Mouse (Mus musculus) frontal cortex, adult 2 months (tissue): Measurements from ENCODE around the gene Spg7. TPM values are rescaled to one million over a fixed set of nuclear protein-coding genes. Genes with fewer than 3 reads are reported as not detected.
"Not testable (repeated sequence)": the region's sequence is repeated elsewhere in the genome, so short reads cannot be mapped to it uniquely, and the experiment has no call there.

Source experiments
- DNase-seq, 2 experiments: peaks; one replicate each; pipeline ENCODE4 v3.0.0; 2022; ENCODE audit warnings: low spot score in 1 of 2; ENCODE audit errors: extremely low spot score in 1 of 2
- polyA plus RNA-seq: library from polyadenylated mRNA; depleted of rRNA; stranded (reverse); fragments of >200 nt; gene quantifications from 2 replicates; pipeline ENCODE4 v1.2.3, GENCODE M21; 2012; rRNA removed

Spg7 gene
- polyA plus RNA-seq, result 90.1 and 103 TPM in 2 replicates

DNA sequence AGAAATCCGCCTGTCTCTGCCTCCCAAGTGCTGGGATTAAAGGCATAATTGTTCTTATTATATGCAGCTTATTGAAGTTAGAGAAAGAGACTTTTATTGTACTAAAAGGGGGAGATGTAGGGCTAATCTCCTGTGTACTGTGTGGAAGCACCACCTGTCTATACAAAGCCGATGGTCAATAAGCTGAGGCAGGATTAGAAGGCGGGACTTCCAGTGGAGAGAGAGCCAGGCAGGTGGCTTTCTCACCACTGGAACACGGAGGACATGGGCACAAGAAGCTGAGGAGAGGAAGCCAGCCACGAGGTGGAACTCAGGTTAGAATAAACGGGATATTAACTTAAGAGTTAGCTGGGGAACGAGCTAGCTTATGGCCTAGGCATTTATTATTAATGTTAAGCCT is at the start of gene Spg7:
Spg7 (plus strand) TSS at position 222 of the 400 bp plus-strand sequence.
- DNase-seq, result no peak

DNA sequence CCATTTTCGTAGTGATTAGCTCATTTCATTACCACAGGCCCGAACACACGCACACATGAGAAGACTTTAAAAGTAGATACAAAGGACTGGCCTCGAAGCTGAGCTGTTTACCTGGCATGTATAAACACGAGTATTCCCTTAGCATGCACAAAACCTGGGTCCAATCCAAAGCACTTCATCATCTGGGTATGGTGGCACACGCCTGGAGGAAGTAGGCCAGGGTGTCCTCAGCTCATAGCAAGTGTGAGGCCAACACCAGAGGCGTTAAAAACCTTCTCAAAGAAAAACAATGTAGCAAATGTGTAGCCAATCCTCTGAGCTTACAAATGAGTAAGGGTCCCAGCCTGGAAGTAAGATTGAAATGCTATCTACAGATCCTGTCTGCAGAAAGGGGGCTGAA is 48.3 kb upstream of the Spg7 start:
- DNase-seq, result peak in 1 of 2 experiments; percentile 21

DNA sequence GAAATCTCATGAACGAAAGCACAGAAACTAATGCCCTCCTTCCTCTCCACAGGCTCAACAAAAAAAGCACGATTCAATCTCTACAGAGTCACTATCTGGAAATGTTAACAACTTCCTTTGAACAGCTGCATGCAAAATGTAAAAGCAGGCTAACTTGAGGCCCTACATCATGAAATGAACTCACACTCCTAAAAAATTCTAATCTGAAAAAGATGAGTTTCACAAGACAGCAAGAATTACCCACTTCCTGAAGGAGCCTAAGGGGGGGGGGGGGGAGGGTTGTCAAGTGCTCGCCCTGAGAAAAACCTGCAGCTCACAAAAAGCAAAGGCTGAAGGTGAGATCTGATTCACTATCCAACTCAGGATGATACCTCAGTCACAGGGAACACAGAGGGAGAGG is 47.7 kb upstream of the Spg7 start:
- no peak for DNase-seq

DNA sequence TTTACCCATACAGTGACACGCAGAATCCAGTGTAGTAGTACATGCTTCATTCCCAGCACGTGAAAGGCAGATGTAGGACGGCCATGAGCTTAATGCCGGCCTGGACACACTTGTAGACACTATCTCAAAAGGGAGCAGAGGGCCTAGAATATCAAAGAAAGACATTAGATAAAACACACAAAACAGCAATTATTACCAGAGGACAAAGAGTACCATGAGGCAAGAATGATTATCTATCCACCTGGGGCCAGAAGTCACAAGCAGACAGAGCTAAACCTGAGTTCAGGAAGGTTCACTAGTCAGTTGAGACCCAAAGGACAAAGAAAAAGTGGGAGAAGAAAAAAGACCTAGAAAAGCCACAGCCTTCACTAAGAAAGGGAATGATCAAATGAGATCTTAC is 45.6 kb upstream of the Spg7 start:
- DNase-seq, result no peak

DNA sequence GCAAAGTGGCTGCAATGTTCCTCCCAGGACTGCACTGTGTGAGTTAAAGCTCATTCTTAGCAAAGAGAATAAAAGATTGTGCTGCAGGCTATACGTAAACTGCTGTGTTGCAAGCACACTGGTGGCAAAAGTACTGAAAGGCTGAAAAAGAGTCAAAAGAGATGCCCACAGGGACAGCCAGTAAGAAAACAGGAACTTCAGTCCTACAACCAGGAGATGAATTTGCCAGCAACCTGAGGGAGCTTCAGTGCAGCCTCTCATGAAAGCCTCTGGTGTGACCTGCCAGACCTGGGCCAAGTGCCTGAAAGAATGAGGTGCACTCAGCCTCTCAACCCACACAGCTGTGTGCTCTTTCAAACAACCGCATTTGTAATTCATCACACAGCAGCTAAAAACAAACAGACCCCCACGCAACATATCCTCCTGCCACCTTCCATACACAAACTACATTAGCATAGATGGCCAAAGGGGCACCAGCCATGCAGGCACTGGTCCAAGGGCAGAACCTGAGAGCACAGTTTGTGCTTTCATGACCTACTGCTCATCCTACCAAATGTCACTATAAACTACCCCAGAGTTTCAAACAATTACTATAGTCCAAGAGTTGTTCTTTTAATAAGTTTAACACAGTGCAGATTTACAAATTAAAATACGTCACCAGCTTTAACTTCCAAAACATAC is 44.1 kb upstream of the Spg7 start:
- DNase-seq, result no peak

DNA sequence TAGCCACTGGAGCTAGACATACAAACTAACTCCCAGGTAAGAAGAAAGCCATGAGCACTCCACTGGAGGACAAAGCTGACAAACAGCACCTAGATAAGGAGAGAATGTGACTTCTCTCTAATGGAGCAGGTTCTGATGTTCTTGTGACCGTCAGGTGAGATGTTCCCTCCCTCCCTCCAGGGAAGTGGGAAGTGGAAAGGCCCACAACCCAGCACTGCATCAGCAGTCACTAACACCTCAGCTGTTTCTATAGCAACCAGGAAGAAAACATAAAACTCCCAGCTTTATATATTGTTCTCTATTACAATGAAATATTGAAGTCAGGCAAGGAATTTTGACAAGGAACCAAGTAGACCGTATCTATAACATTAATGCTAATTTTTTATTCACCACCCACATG is 42.7 kb upstream of the Spg7 start:
- DNase-seq, result no peak

DNA sequence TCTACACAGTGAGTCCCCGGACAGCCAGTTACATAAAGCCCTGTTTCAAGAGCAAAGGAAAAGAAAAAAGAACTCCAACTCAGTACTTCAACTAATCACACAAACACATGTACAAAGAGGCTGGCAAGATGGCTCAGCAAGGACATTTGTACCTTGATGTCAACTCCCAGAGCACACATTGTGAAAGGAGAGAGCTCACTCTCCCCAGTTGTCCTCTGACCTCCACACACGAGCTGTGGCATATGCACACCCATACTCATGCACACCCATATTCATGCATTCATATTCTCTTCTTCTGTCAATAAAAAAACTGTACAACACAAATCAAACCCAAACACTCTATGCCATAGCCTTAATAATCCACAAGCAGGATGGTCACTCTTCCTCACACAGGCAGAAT is 41.9 kb upstream of the Spg7 start:
- no peak for DNase-seq

DNA sequence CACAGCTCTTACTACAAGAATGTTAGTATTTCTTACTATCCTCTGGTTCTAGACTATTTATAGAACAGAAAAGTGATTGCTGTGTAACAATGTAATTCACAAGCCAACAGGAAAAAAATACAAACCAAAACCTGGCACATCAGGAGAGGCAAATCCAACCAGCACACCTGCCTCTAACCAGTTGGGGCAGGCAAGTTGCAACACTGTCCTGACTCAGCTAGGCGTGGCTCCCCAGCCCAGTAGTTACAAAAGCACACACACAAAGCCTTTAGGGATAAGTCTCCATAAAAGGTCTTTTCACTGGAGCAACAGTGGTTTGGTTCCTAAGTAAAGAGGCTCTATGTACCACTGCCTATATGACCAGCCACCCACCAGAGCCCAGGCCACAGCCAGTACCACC is 41.5 kb upstream of the Spg7 start:
- no peak for DNase-seq

DNA sequence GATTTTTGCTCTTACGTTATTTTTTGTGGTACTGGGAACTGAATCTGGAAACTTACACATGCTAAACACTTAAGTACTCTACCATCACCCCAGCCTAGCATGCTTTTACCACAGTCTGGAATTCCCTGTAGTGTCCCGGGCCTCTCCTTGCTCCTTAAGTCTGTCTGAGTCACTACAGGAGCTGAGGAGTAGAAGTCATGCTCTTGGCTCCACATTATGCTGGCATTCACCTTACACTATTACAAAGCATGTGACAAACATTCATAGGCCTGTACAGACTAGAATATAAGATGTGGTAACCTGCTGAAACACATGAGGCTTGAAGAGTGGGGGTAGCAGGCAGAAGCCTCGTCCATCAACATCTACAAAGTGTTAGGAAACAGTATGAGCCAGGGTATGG is 40.0 kb upstream of the Spg7 start:
- DNase-seq, result no peak

DNA sequence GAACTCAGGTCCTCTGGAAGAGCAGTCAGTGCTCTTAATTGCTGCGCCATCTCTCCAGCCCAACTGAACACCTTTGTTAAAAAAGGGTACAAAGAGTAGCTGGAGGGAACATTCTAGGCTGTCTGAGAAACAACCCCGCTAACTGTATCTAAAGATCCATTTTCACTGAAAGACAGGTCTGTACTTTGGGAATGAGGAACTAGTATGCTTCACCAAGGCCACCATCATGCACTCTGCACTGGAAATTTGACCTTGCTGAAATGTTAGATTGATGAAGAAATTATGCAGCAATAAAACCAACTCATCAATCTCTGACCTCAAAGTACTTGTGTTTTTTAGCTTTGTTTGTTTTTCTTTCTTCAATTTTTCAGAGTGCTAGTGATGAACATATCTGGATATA is 38.5 kb upstream of the Spg7 start:
- no peak for DNase-seq

DNA sequence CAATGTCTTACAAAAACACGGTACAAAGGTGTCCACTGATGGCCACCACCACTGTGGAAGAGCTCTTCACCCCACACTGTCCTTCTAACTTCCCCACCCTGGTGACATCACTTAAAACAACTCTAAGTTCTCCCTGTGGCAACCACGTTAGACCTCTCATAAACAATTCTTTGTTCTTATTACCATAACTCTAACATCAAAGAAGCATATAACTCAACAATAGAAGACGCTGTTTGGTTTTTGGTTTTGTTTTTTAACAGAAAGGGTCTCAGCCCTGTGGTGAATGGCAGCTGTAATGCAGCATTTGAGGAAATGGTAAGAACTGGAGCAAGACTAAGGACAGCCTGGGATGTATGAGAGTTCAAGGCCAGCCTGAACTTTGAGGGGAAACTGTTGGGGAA is 36.8 kb upstream of the Spg7 start:
- DNase-seq, result no peak

DNA sequence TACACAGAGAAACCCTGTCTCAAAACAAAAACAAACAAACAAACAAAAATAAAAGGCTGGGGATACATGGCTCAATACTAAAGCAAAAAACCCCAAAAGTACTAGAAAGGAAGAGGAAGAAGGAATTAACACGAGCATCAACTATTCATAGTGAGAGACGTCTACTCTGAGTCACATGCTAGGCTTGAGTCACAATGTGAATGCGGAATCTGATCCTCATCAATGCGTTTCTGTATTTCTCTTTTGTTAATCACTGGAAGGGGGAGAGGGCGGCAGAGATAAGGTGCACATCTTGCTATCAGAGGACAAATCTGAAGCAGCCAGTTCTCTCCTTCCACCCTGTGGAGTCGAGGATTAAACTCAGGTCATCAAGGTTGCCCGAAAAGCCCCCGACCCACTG is 35.0 kb upstream of the Spg7 start:
- DNase-seq, result no peak

DNA sequence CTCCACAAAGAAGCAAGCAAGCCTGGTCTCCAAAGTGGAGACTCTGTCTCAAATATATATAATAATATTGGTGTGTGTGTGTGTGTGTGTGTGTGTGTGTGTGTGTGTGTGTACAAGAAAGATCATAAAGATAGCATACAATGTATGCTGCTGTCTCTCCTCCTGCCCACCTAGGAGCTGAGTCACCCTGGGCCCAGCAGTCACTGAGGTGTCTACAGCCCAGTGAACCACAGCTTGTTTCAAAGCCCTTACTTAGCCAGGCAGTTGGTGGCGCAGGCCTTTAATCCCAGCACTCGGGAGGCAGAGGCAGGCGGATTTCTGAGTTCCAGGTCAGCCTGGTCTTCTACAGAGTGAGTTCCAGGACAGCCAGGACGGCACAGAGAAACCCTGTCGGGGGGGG is 32.7 kb upstream of the Spg7 start:
- DNase-seq, result not testable (repeated sequence)

DNA sequence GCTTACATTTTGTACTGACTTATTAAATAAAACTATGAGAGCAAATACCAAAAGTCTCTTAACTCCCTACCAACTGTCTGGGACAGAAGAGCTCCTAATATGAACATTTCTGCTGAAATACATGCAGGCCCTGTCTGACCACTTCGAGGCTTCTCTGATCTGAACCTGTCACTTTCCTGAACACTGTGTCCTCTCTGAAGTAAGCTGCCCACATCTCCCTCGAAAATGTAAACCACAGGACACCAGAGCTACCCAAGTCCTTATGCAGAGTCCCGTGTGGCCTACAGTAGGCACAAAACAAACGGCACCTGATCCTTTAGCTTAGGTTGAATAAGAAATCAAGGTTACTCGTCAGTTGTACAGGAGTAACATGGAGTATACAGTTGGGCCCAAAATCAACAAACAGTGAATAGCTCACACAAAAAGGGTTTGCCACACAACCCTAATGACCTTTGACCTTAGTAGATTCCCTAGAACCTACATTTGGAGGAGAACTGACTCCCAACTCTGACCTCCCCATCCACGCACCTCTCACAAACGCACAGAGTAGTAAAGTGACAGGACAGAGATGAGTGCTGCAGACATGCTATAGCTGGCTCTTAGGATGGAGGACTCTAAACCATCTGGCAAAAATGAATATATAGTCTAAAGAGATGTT is 31.3 kb upstream of the Spg7 start:
- no peak for DNase-seq

DNA sequence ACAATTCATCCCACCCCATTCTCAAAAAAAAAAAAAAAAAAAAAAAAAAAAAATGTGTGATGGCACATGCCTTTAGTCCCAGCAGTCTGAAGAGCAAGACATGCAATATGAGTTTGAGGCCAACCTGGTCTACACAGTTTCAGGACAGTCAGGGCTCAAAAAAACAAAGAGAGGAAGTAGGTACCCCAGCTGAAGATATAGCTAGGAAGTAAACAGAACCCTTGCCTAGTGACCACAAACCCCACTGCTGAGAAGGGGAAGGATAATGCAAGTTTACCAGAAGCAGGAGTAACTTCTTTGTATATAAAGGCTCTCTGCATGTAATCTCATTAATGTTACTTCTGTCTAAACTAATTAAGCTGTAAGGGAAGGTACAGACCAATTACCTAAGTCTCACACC is 30.0 kb upstream of the Spg7 start:
- DNase-seq, result no peak

DNA sequence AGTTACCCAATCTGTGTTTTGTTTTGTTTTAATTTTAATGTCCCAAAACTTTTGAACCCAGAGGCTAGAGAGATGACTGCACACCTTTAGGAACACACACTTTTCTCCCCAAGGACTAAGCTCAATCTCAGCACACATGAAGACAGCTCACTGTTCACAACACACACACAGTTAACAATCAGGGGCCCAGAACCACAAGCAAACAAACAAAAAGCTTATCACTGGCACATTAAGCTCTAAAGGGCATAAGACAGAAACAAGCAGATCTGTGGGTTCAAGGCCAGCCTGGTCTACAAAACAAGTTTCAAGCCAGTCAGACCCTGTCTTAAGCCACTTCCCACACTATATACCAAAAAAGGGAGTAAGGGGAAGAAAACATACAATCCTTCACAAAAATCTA is 29.3 kb upstream of the Spg7 start:
- no peak for DNase-seq

DNA sequence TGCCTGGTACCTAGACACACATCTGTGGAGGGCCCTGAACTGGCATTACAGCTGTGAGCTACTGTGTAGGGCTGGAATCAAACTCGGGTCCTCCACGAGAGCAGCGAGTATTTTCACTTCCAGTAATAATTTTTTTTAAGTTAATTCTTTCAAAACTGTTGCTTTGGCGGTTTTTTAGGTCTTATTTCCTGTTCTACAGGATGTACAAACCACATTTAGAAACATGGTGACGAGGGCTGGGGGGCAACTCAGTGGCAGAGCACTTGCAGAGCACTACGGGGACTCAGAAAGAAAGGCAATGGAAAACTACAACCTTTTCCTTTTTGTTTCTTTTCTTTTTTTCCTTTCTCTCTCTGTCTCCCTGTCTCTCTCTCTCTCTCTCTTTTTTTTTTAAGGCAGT is 28.6 kb upstream of the Spg7 start:
- DNase-seq, result no peak

DNA sequence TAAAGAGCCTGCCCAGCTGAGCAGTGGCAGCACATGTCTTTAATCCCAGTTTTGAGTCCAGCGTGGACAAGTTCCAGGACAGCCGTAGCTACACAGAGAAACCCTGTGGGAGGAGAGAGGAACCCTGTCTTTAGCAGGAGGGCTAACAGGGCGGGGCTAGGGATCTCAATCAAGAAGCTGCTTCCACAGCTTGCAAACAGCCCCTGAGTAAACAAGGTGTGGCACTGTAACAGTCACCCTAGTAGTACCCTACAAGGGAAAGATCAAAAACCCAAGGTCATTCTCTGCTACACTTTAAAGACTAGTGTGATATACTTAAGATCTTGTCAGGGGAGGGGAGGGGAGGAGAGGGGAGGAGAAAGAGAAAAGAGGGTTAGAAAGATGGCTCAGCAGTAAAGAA is 25.8 kb upstream of the Spg7 start:
- DNase-seq, result no peak

DNA sequence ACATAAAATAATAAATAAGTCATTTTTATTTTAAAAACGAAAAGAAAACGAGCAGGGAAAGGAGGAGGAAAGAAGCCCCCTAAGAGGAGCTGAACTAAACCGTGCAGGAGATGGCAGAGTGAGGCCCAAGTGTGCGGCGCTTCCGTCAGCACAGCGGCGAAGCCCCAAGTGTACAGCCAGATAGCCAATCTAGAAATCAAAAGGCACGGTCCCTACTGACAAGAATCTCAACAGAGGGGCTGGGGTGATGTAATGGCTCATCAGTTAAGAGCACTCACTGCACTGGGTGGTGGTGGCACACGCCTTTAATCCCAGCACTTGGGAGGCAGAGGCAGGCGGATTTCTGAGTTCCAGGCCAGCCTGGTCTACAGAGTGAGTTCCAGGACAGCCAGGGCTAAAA is 25.3 kb upstream of the Spg7 start:
- DNase-seq, result no peak

DNA sequence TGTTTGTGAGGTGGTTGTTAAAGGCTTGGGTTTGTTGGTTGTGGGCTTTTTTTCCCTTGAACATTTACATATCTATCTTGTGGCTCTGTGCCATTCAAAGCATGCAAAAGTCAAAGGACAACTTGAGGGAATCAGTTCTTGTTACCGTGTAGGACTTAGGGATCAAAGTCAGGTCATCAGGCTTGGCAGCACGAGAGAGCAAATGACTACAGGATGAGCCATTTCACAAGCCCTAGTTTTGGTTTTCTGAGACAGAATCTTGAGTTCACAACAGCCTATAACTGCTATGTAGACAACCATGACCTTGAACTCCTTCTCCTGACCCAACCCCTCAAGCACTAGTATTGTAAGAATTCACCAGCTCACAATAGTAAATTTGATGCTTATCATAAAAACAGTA is 24.4 kb upstream of the Spg7 start:
- no peak for DNase-seq

DNA sequence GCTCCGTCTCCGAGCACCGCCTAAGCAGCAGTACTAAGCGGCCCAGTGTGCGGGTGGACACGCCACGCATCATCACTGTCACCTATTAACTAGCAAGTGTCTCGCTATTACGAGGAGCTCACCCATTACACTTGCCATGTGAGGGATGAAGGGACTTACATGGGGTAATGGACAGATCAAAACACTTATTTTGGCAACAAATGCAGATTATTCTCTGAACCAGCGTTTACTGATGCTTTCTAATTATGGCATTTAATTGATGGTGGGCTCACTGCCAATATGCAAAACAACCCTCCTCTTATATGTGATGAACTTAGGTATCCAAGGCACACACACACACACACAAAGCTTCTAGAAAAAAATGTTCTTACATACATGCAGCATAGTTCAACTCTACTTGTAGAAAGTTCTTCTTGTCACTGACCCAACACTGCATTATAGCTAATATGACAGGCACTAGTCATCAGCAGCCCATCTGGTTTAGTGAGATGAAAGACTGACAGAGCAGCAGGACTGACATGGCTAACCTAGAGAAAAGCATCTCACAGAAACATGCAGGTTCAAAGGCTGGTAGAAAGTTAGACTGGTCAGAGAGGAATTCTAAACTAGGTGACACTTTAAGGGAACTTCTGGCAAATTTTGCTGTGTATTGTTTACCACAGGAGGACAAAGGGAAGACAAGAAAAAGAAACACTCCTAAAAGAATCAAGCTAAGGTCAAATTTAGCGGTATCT is 23.2 kb upstream of the Spg7 start:
- no peak for DNase-seq

DNA sequence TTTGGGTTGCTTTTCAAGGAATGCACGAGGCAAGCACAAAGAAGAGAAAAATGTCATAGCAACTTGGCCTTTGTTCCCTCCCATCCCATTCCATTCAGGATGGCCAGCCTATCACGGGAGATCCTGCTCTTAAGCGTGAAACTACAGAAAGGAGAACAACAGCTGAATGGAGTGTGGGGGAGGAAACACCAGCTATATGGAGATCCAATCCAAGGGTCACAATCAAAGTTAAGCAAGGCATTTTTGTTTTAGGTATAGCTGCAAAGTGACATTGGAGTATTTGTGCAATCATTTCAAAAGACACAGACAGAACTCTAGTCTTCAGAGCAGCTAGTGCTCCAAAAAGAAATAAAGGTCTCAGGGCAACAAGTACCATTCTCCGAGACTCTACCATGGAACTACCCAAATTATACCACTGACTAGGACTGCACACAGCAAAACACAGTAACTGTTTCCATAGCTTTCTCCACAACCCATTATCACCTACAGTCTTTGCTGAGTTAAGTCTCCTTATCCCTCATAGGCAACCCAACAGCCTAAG is 22.6 kb upstream of the Spg7 start:
- no peak for DNase-seq
